Mouse (Mus musculus): ENCODE results near the gene Cldn10.
"Not testable (repeated sequence)": the region's sequence is repeated elsewhere in the genome, so short reads cannot be mapped to it uniquely, and the experiment has no call there.

Cldn10 gene

GRCm38 (mm10) chr14:118787621-118788020 lies at the start of gene Cldn10:
Gene Cldn10 (plus strand): TSS chr14:118787908.
- DNase-seq (ENCODE audit: low spot score in 2 of 2), result no peak

DNA sequence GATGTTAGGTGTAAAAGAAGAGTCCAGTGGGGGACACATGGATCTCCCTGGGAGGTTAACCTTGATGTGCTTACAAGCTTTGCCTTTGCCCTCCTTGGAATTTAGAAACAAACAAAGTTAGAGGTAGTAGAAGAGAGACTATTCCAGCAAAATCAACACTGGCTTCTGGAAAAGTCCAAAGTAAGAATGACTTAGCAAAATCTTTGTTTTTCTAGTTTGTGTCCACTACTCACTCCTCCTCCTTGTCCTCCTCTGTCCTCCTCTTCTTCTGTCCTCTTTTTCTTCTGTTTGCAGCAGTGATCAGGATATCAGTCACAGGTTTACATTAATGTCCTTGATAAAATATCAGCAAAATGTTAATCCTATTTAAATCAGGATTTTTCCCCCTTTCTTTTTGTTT lies 45.9 kb upstream of the Cldn10 start:
- no peak for DNase-seq (ENCODE audit: low spot score in 2 of 2)

- no peak for DNase-seq (ENCODE audit: low spot score in 2 of 2)
Observed at GRCm38 (mm10) chr14:118742862-118743261, 44.8 kb upstream of the Cldn10 start.

DNA sequence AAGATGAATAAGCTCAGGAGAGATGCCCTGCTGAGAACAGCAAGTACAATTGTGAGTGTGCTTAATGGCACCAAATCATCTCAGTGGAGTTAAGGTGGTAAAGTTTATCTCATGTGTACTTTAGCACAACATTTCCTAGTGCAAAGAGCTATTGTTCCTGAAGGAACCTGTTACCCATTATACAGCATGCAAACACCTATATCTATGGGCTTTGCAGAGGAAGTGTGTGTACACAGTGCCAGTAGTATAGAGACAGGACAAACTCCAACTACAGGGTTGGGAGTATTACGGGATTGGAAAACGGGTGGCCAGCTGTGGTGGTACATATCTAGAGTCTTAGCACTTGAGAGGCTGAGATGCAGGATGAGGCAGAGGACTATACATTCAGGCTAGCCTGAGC lies 38.6 kb upstream of the Cldn10 start:
- DNase-seq (ENCODE audit: low spot score in 2 of 2), result no peak

DNA sequence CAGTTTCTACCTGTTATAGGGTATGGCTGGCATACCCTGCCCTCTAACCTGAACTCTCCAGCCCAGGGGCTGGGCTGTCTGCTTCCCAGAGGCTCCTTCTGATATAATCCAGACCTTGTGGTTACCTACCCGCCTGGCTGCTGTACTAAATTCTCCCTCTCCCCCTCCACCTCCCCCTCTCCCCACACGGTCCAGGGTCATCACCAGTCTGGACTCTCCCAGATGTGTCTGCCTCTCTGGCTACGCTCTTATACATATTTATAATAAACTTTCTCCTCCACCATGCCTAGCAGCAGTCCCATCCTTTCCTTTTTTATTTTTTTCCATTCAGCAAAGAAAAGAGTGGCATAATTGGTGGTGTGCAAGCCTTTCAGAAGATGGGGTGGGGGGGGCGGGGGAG lies 38.0 kb upstream of the Cldn10 start:
- DNase-seq (ENCODE audit: low spot score in 2 of 2), result no peak

DNA sequence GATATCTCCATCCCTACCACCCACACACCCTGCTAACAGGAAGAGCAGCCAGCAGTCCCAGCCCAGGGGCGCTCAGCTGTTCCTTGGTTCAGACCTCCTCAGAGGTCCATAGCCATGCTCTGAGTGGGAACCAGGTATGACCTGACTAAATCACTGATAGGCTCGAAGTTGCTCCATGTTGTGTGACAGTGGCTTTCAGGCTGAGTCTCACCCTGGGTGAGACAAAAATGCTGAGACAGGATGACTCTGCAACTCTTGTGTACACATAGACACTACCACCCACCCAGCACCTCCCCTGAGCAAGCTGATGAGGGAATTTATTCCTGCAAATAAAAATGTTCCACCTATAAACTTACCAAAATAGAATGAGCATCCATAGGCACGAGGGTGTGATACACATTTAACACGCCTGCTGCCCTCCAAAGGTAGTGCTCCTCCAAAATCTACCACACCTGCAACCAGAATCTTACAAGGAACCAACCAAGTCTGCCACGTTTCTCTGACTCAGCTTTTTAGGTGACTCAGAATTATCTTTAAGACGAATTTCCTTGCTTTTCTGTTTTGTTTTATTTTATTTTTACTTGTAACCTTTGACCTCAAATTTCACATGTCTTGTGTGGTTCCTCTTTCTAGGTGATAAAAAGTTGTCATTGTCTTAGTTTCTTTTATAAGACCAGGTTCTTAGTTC lies 37.1 kb upstream of the Cldn10 start:
- DNase-seq (ENCODE audit: low spot score in 2 of 2), result peak; percentile 38 to 44

DNA sequence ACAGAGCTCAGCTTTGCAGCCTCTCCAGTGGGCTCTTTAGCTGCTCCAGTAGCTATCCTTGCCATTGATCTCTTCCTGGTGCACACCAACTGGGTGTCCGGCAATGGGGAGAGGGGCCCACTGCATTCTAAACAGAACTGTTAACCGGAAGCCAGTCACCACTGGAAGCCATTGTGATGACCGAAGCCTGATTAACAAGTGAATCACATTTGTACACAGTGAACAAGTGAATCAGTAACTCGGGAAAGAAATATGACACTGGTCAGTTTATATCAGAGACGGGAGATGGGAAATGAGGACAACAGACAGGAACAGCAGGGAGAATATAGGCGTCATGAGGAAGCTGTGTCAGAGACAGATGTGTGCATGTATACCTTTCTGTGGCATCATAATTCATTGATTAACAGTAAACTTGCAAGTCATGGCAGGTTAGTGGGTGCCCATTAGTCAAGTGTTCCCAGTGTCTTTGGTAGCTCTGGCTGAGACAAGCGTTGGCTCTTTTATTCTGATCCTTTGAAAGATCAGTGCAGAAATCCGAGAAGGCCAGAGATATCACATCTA lies 36.4 kb upstream of the Cldn10 start:
- DNase-seq (ENCODE audit: low spot score in 2 of 2), result no peak

DNA sequence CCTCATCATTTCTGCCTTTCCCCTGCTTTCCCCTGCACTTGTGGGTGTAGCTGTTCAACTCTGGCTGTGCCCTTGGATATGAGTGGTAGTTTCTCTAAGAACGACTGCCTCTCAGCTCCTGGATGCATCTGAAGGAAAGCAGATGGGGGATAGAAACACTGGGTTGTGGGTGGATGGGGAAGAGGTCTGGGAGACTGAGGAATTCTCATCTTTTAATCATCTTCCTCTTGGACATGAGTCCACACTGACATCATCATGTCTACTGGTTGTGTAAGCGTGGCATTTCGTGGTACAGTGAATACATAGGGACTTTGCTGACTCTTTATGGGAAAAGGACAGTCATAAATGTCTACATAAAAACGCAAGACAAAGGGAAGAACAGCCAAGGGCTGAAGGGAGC lies 31.7 kb upstream of the Cldn10 start:
- DNase-seq (ENCODE audit: low spot score in 2 of 2), result peak; percentile 19 to 30

DNA sequence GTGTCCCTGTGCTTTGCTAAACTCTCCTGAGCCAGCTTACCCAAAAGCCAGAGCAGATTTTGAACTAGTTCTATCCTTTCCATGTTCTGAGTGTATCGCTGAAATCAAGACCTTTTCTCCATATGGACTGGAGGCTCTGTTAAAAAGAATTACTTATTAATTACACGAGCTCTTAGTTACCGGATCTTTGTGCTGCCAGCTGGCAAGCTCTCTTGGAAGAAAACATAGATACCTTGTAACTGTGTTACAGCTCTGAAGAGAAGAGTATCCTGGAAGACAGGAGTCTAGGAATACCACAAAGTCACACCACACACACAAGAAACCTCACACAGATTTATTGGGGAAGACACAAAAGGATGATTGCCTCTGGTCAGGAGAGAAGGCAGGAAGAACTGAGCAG lies 31.1 kb upstream of the Cldn10 start:
- no peak for DNase-seq (ENCODE audit: low spot score in 2 of 2)

DNA sequence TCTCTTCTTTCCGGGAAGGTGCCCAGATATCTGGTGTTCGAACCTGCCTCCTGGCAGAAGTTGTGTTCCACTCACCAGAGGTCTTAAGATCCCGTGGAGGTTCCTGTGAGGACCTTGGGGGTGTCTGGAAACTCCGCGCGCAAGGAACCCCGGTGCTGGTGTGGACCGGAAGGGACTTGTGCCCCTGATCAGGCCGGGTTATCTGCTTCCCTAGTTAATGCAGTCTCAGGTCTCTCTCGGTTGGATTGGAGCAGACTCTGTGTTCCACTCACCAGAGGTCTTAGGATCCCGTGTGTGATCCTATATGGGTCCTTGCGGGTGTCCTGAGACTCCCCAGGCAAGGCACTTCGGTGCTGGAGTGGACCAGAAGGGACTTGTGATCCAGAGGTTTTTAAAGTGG lies 24.3 kb upstream of the Cldn10 start:
- DNase-seq (ENCODE audit: low spot score in 2 of 2), result not testable (repeated sequence)

DNA sequence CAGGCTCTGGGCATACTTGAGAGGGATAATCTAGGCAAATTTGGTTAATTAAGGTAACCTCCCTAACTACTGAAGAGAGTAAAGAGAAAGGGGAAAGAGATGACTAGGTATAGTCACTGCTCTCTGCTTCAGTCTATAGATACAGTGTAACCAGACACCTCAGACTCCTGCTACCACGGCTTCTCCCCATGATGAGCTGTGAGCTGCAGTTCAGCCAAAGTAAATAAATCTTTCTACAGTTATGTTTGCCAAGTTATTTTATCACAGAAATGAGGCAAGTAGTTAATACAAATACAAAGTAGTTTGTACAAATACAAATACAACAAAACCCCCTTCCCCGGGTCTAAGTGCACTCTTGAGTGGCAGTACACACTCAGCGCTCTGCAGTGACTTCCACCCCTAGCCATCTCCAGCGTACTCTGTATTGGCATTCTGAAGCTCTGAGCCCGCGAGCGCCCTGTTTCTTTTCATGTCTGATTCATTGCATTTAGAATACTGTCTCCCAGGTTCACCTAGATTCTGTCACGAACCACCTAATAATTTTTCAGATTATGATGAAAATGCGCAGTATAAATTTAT lies 23.7 kb upstream of the Cldn10 start:
- DNase-seq (ENCODE audit: low spot score in 2 of 2), result no peak

GRCm38 (mm10) chr14:118765306-118765705 lies 22.4 kb upstream of the Cldn10 start:
- DNase-seq (ENCODE audit: low spot score in 2 of 2), result no peak

DNA sequence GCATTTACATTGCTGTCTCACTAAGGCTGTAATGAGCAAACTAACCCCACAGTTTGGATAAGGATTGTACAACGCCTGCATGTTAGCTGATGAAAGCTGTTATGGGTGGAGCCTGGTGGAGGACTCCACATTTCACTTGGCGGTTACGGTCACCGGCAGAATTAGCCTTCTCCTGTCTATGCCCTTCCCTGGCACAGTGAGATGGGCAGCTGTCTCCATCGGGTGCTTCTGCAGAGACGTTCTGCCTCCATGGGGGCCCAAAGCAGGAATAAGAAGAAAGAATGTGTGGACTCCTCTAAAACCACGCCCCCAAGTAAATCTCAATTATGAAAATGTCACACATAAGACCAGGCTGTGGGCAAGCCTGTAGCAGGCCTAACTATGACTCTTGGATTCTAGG lies 21.8 kb upstream of the Cldn10 start:
- DNase-seq (ENCODE audit: low spot score in 2 of 2), result no peak

DNA sequence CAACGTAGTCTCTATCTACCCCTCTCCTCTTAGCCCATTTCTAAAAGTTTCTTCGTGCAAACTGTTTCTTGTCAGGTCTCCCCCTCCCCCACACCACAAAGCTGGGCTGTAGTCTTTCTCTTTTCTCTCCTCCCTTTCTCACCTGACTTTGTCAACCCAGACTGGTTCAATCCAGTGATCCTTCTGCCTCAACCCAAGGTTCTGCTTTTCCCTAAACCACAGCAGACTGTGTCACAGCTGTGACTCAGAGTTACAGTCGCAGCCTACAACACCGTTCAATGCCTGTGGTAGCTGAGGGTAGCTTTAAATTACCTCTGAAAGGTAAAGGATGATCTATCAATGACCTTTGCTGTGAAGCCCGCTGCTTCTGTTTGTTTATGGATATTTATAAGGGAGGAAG lies 21.3 kb upstream of the Cldn10 start:
- DNase-seq (ENCODE audit: low spot score in 2 of 2), result no peak

DNA sequence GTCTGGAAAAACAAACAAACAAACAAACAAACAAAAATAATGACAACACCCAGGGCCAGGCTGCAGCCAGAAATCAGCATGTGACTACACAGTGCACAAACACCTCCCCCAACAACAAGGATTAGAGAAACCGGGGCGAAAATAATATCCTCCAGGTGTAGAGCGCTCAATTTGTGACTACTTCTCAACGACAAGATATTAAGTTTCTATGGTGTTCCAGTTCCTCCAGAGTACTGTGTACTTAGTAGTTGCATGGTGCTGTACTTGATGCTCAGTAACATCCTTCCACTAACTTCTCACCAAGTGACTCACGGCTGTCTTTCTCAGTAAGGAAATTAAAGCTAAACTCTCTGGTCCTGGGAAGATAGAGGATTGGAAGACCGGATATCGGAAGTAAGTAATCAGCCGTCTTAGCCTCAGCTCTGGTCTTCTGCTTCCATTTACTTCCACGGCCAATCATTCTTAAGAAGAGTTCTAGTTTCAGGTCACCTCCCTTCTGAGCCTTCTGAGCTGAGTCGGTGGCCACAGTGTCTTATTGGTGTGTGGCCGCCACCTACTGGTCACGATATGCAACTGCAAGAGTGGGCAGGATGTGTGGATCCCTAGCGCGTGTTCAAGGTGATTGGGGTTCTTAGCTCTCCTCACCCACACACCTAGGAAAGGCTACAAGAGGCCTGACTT lies 19.9 kb upstream of the Cldn10 start:
- DNase-seq (ENCODE audit: low spot score in 2 of 2), result peak; percentile 86 to 87

GRCm38 (mm10) chr14:118768354-118768713 lies 19.4 kb upstream of the Cldn10 start:
- no peak for DNase-seq (ENCODE audit: low spot score in 2 of 2)

GRCm38 (mm10) chr14:118773668-118774067 lies 14.0 kb upstream of the Cldn10 start:
- DNase-seq (ENCODE audit: low spot score in 2 of 2), result no peak

DNA sequence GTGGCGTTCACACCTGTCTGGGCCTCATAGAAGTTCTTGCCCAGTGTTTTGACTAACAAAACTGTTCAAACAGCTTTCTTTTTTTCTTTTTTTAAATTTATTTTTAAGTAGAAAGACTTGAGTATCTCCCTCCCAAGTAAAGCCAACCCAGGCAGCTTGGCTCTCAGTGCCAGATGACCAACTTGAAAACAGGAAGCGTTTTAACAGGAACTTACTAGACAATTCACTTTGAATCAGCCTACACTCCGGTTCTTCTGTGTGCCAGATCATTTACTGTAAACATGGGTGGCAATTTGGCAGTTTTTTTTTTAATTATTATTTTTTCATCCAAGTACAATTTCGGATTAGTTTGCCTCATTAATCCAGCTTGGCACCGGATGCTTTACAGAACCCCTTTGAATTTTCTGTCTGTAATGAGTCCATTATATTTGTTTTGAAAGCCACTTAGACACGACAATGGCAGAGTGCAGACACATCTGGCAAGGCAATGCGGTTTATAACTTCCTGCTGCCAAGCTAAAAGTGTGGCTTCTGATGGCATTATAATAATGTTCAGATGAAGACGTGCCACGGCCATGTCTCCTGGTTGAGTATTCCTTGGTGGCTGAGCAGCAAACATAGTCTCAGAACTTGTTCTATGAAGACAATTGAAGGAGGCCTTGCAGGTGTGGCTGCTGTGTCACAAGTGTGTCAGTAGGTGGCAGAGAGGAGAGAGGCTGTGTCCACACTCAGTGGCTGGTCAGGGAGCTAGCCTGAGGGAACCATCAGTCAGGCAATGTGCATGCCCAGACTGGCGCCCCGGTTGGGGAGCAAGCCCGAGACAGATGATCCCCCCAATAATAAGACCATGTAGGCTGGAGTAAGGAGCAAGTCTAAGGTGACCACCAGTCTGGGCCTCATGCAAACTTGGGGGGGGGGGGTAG lies 12.9 kb upstream of the Cldn10 start:
- no peak for DNase-seq (ENCODE audit: low spot score in 2 of 2)

DNA sequence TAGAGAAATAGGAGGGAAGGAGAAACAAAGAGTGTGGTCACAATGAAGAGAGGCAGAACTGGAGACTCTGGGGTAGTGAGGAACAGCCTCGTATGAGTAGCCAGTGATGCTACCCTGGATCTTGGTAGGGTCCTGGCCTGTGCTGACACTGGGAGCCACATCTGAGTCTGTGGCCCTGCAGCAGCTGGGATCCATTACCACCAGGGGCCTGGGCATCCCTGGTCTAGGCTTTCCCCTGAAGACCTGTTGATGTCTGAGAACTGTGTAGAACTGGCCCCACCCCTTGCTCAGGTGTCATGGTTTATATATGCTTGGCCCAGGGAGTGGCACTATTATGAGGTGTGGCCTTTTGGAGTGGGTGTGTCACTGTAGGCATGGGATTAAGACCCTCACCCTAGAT lies 12.2 kb upstream of the Cldn10 start:
- no peak for DNase-seq (ENCODE audit: low spot score in 2 of 2)

DNA sequence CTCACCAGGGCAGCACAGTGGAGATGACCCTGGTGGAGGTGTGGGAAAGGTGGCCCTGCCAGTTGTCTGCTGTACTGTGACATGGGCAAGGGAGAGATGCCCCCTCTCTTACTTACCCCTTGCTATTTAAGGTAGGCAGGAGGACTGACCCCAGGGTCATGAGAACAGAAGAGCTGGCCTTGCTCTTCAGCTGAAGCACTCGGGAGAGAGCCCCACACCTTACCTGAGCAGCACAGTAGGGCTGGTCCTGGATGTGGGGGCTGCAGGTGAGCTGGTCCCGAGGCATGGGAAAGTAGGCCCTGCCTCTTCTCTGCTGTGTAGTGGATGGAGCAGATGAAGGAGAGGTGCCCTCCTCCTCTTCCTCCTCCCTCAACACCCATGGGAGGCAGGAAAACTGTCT lies 11.3 kb upstream of the Cldn10 start:
- DNase-seq (ENCODE audit: low spot score in 2 of 2), result no peak

DNA sequence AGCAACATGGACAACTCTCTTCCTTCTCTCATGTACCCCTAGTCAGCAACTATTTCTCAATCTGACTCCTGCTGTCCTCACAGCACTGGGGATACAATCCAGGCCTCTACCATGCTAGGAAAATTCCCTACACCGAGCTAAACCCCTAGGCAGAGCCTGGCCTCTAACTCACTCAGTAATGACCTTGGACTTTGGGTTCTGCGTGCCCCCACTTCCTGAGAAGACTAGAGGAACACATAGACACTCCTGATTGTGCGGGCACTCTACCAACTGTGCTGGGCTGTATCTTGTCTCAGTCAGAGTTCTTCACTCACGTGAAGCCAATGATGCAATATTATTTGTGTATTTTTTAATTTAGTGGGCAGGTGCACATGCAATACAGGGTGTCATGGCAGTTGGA lies 10.2 kb upstream of the Cldn10 start:
- no peak for DNase-seq (ENCODE audit: low spot score in 2 of 2)

DNA sequence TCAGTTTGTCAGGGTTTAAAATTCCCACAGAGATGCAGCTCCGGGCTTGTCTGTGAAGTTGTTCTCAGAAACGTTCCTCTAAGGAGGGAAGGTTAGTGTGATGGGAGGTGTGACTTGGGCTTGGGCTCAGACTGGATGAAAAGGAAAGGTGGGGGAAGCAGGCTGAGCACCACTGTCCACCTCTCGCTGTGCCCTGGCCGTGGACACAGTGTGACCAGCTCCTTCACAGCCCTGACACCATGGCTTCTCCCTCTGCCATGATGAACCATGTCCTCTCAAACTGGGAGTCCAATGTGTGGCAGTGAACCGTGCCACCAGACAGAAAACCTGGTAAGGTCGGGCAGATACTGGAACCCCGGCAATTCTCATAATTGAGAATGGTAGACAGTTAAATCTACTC lies 6.1 kb upstream of the Cldn10 start:
- no peak for DNase-seq (ENCODE audit: low spot score in 2 of 2)

All from right cerebral cortex, adult 2 months (tissue).